Mouse (Mus musculus) neural tube, embryonic 14.5 days (tissue): ENCODE results near the gene Rmnd5b. TPM values are rescaled to one million over a fixed set of nuclear protein-coding genes. Genes with fewer than 3 reads are reported as not detected.
"Not testable (repeated sequence)": the region's sequence is repeated elsewhere in the genome, so short reads cannot be mapped to it uniquely, and the experiment has no call there.

Experiments
- ATAC-seq: fragments of 200-750 bp; cut with Nextera tagmentation; 2 replicates; pipeline ENCODE4 v1.8.0; 2017; ENCODE audit warnings: low read depth, mild to moderate bottlenecking, moderate TSS enrichment, moderate library complexity
- H3K27ac ChIP-seq: fragments of 300-500 bp; sonication (generic); 2 replicates; pipeline ENCODE4 v1.5.1; 2014; ENCODE audit warnings: low read depth, mild to moderate bottlenecking, control low read depth, low read length, moderate library complexity, mixed read lengths
- H3K27me3 ChIP-seq: fragments of 300-500 bp; sonication (generic); 2 replicates; pipeline ENCODE4 v1.6.1; 2014; ENCODE audit warnings: low read length; ENCODE audit not compliant: control insufficient read depth, insufficient read depth
- H3K36me3 ChIP-seq: fragments of 300-500 bp; sonication (generic); 2 replicates; pipeline ENCODE4 v1.6.1; 2014; ENCODE audit warnings: low read length, mixed read lengths; ENCODE audit not compliant: control insufficient read depth, insufficient read depth
- H3K4me1 ChIP-seq: fragments of 300-500 bp; sonication (generic); 2 replicates; pipeline ENCODE4 v1.6.1; 2014; ENCODE audit warnings: low read length; ENCODE audit not compliant: control insufficient read depth, insufficient read depth
- H3K4me2 ChIP-seq: fragments of 300-500 bp; sonication (generic); 2 replicates; pipeline ENCODE4 v1.6.1; 2014; ENCODE audit warnings: mild to moderate bottlenecking, low read depth, low read length, control low read depth
- H3K4me3 ChIP-seq: fragments of 300-500 bp; sonication (generic); 2 replicates; pipeline ENCODE4 v1.5.1; 2014; ENCODE audit warnings: low read depth, low read length, control low read depth, mixed read lengths
- H3K9ac ChIP-seq: fragments of 300-500 bp; sonication (generic); replicated peaks from 2 replicates; pipeline ENCODE4 v1.6.1; 2014; ENCODE audit warnings: low read depth, mild to moderate bottlenecking, control low read depth, low read length, mixed read lengths
- H3K9me3 ChIP-seq: fragments of 300-500 bp; sonication (generic); 2 replicates; pipeline ENCODE4 v1.6.1; 2016; ENCODE audit warnings: low read length; ENCODE audit not compliant: control insufficient read depth
- WGBS: fragments of 180-500 bp; shearing (Covaris S2); extraction: QIAGEN DNeasy Blood & Tissue Kit; methylation state at CpG from one replicate; pipeline ENCODE4 v1.1.7; 2014; 5-methylcytosine and 5-hydroxymethylcytosine counted together
- polyA plus RNA-seq: library from polyadenylated mRNA; unstranded; fragments of >200 nt; fragmentation: Nextera tagmentation; extraction: Ambion mirVana; gene quantifications from 2 replicates; pipeline ENCODE4 v1.2.1, GENCODE M21; 2014

The Rmnd5b gene
- polyA plus RNA-seq, 1 experiment from 2014 or later, result 93.5 TPM

DNA sequence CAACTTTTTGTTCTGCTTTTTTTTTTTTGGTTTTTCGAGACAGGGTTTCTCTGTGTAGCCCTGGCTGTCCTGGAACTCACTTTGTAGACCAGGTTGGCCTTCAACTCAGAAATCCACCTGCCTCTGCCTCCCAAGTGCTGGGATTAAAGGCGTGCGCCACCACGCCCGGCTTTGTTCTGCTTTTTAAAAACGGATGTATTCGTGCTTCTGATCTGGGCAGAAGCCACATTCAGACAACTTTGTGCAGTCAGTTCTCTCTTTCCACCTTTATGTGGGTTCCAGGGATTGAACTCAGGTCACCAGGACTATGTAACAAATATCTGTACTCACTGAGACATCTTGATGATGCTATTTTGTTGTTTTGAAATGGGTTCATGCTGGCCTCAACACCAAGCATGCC, 2.5 kb downstream of the Rmnd5b start:
- not testable (repeated sequence) for H3K4me2 ChIP-seq, H3K36me3 ChIP-seq, H3K27me3 ChIP-seq, H3K27ac ChIP-seq, ATAC-seq, H3K9me3 ChIP-seq, H3K9ac ChIP-seq, H3K4me3 ChIP-seq
- H3K4me1 ChIP-seq, result peaks cover 16% of the 10 kb centered on the region
- WGBS, result 97% methylated on average over 7 of the region's 7 CpGs

DNA sequence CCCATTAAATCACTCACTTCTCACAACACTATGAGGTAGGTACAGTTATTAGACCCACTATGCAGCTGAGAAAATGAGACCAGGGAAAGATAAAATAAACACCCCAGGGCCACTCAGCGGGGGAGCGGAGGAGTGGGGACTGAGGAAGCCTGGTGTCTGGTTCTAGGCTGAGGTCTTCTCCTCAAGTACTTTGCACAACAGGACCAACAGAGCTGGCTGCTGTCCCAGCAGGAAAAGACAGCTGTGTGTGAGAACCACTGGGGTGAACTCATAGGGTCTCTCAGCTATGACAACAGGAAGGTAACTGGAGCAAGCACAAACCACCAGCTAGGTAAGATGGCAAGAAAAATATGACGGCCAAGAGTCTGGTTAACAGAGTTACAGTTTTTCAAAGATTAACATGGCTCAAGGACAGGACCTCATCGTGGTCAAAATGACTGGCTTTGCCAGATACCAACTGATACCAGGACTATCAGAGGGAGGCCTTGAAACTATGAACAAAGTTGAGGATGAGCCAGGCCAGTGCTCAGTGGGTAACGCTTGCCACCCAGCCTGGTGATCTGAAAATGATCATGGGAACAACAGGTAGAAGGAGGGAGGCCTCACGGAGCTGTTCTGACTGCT, 3.5 kb downstream of the Rmnd5b start:
- Histone ChIP-seq H3K9me3 (no peaks in the 10 kb centered on the region), H3K27ac (no peak overlapping the region), H3K4me3 (no peak overlapping the region), H3K9ac (no peak overlapping the region), H3K4me1 (peaks cover 16% of the 10 kb centered on the region), H3K27me3 (no peaks in the 10 kb centered on the region), H3K4me2 (no peak overlapping the region), H3K36me3 (peaks cover 17% of the 10 kb centered on the region)
- 80% methylated on average over 6 of the region's 6 CpGs for WGBS
- no peak for ATAC-seq

DNA sequence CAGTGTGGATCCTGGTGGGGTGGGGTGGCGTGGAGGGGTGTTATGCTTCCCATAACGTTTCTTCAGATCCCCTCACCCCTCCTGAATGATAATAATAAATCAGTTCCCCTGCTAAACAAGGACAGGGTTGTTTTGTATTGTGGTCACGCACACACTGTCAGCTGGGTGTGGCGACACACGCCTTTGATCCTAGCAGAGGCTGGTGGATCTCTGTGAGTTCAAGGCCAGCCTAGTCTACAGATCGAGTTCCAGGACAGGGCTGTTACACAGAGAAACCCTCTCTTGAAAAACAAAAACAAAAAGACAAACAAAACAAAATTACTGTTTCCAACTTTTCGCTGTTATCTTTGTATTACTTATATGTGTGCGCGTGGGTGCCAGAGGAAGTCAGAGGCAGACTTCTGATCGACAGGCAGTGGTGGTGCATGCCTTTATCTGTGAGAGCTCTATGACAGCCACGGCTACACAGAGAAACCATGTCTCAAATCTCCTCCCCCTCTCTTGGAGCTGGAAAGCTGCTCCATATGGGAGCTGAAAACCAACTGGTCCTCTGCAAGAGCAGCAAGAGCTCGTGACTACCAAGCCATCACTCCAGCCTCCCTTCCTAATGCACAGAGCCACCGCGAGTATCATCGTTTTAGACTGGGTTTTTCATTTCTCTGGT, 5.9 kb downstream of the Rmnd5b start:
- no peak for ATAC-seq
- WGBS, result 86% methylated on average over 15 of the region's 15 CpGs
- Histone ChIP-seq H3K9me3 (no peaks in the 10 kb centered on the region), H3K4me3 (no peak overlapping the region), H3K27ac (no peak overlapping the region), H3K9ac (no peak overlapping the region), H3K4me1 (peaks cover 4% of the 10 kb centered on the region; the same call in 1 of the 2 replicates), H3K27me3 (no peaks in the 10 kb centered on the region), H3K4me2 (no peak overlapping the region), H3K36me3 (peaks cover 35% of the 10 kb centered on the region)

DNA sequence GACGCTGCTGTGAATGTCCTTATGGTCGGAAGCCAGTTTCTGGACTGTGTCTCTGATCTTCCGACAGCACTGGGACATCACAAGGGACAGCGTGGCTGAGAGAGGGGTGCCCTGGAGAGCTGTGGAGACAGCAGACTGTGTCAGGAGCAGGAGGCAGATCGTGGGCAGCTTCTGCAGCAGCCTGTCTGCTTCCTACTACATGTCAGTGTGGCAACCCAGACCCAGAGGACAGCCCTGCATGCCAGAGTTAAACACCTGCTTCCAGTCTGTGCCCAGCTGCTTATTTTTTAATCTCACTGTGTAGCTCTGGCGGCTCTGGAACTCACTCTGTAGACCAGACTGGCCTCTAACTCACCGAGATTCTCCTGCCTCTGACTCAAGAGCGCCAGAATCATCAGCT, 7.8 kb downstream of the Rmnd5b start:
- WGBS, result 92% methylated on average over 8 of the region's 8 CpGs
- ATAC-seq, result no peak
- Histone ChIP-seq H3K4me2 (no peak overlapping the region), H3K9me3 (no peaks in the 10 kb centered on the region), H3K27me3 (no peaks in the 10 kb centered on the region), H3K36me3 (peaks cover 53% of the 10 kb centered on the region), H3K4me1 (no peaks in the 10 kb centered on the region), H3K4me3 (no peak overlapping the region), H3K9ac (no peak overlapping the region), H3K27ac (no peak overlapping the region)

DNA sequence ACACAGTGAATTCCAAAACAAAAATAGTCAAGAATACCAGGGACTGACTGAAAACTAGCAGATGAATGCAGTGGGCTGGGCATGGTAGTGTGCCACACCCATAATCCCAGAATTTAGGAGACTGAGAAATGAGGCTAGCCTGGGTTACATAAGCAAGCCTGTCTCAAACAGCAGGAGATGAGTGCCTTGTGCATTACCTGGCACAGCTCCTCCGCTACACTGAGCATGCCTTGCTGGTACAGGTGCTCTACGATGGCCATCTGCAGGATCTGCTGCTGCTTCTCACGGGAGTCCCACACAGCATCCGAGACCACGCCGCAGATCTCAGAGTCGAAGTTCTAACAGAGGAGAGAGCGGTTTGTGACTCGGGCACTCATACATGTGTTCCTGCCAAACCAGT, 8.3 kb downstream of the Rmnd5b start:
- Histone ChIP-seq H3K4me3 (no peak overlapping the region), H3K4me2 (no peak overlapping the region), H3K9me3 (no peaks in the 10 kb centered on the region), H3K27me3 (no peaks in the 10 kb centered on the region), H3K36me3 (peaks cover 58% of the 10 kb centered on the region), H3K9ac (no peak overlapping the region), H3K4me1 (no peaks in the 10 kb centered on the region), H3K27ac (no peak overlapping the region)
- no peak for ATAC-seq
- WGBS, result 94% methylated on average over 9 of the region's 9 CpGs

DNA sequence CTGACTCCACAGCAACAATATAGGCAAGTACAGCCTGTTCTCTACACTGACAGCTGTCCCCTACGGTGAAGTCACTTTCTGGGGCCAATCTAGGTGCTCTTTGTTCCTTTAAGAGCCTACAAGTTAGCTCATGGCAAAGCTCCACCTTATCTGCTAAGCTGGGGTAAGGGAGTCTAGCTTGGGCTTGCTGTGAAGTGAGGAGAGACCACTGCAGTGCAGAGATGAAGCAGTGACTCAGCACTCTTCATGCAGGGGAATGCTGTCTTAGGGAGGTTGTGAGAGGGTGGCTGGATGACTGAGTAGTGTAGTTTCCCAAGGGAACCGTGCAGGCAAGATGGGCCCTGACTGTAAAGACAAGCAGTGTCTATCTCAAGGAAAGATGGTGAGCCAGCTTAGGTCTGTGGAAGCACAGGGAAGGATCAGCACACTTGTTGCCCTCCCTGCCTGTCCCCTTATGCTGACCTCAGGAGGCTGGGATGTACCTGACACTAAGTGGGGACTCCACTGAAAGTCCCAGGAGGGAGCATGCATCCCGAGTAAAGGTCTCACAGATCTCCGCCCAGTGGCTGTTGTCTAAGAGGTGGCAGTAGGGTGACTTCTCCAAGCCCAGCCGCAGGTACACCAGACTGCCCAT, 10.4 kb downstream of the Rmnd5b start:
- H3K27ac ChIP-seq, result no peak overlapping the region
- peaks cover 4% of the 10 kb centered on the region for H3K4me1 ChIP-seq
- no peak for ATAC-seq
- no peaks in the 10 kb centered on the region for H3K9me3 ChIP-seq
- H3K4me3 ChIP-seq, result no peak overlapping the region
- 83% methylated on average over 5 of the region's 5 CpGs for WGBS
- no peak overlapping the region for H3K4me2 ChIP-seq
- H3K27me3 ChIP-seq, result no peaks in the 10 kb centered on the region
- peaks cover 63% of the 10 kb centered on the region for H3K36me3 ChIP-seq
- H3K9ac ChIP-seq, result no peak overlapping the region

DNA sequence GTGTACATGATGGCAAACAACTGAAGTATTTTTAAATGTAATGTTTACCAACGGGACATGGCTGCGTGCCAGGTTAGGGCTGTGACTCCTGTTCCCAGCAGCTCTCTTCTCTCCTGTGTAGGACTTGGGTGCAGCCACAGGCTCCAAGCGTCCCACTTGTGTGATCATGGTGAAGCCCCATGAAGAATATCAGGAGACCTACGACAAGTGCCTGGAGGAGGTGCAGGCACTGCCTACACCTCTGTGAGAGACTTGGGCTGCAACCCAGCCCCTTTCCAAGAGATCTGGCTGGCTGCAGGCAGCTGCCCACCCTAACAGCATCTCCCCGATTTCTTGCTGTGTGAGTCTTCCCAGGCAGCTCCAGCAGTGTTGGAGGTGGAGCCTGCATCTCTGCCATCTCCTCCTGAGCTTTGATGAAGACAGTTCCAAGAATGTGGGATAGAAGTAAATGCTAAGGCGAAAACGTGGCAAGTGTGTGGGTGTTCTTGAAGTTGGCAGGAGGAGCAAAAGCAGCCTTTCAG, 12.7 kb downstream of the Rmnd5b start:
- peaks cover 7% of the 10 kb centered on the region for H3K4me1 ChIP-seq
- no peak overlapping the region for H3K4me3 ChIP-seq
- H3K4me2 ChIP-seq, result no peak overlapping the region
- no peak for ATAC-seq
- H3K36me3 ChIP-seq, result peaks cover 54% of the 10 kb centered on the region
- H3K27me3 ChIP-seq, result no peaks in the 10 kb centered on the region
- no peak overlapping the region for H3K9ac ChIP-seq
- H3K27ac ChIP-seq, result no peak overlapping the region
- 88% methylated on average over 7 of the region's 7 CpGs for WGBS
- no peaks in the 10 kb centered on the region for H3K9me3 ChIP-seq

DNA sequence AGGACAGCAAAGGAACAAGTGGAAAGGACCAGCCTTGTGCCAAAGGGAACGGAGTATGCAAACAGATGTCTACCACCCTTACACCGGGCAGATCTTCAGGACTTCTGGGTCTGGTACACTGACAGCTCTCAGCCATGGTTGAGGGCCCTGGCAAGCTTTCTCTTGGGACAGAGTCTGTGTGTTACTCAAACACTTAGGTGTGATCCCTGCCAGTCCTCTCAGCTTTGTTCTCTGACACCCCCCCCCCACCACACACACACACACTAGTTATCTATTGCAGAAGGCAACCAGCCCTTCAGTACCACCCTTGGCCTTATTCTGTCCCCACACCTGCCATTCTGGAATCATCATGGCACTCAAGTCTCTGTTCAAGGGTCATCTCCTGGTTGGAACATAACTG, 13.9 kb downstream of the Rmnd5b start:
- Histone ChIP-seq H3K9me3 (no peaks in the 10 kb centered on the region), H3K4me3 (no peak overlapping the region), H3K4me1 (peaks cover 7% of the 10 kb centered on the region), H3K36me3 (peaks cover 43% of the 10 kb centered on the region), H3K4me2 (no peak overlapping the region), H3K27ac (no peak overlapping the region), H3K9ac (no peak overlapping the region), H3K27me3 (no peaks in the 10 kb centered on the region)
- 96% methylated on average over 2 of the region's 2 CpGs for WGBS
- ATAC-seq, result no peak

DNA sequence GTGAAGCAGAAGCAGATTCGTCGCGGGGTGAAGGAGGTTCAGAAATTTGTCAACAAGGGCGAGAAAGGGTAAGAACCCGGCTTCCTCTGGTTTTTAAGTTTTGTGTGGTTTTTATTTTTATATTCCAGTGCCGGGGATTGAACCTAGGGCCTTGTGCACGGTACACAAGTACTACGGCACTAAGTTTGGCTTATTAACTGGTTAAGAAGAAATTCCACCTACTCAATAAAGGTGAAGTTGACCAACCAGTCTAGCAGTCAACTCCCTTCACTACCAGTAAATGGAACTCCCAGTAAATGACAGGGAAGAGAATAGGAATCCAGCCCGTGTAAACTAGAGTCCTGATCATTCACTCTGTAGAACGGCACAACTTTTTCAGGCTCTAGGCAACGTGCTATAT, 15.6 kb downstream of the Rmnd5b start:
- WGBS, result 3% methylated on average over 11 of the region's 11 CpGs
- H3K9me3 ChIP-seq, result no peaks in the 10 kb centered on the region
- H3K9ac ChIP-seq, result peak overlapping the region; percentile 67
- H3K27ac ChIP-seq, result no peak overlapping the region
- no peak for ATAC-seq
- peaks cover 31% of the 10 kb centered on the region for H3K36me3 ChIP-seq
- peak overlapping the region; percentile 75 for H3K4me3 ChIP-seq
- peak overlapping the region; percentile 91 for H3K4me2 ChIP-seq
- H3K4me1 ChIP-seq, result peaks cover 10% of the 10 kb centered on the region
- H3K27me3 ChIP-seq, result no peaks in the 10 kb centered on the region
